Mouse (Mus musculus) stomach, postnatal 0 days (tissue): ENCODE data around the gene Fes. TPM values are rescaled to one million over a fixed set of nuclear protein-coding genes. Genes with fewer than 3 reads are reported as not detected.

Source experiments
- ATAC-seq: fragments of 200-750 bp; cut with Nextera tagmentation; 2 replicates; pipeline ENCODE4 v1.8.0; 2017; ENCODE audit not compliant: low FRiP score, low TSS enrichment
- DNase-seq: peaks from one replicate; pipeline ENCODE4 v3.0.0-alpha.2; 2016; ENCODE audit warnings: low spot score
- H3K27ac ChIP-seq: fragments of 300-500 bp; sonication (generic); replicated peaks from 2 replicates; pipeline ENCODE4 v1.5.1; 2014; ENCODE audit warnings: mild to moderate bottlenecking, control low read depth
- H3K27me3 ChIP-seq: fragments of 300-500 bp; sonication (generic); 2 replicates; pipeline ENCODE4 v1.6.1; 2014; ENCODE audit warnings: low read length; ENCODE audit not compliant: control insufficient read depth, insufficient read depth
- H3K36me3 ChIP-seq: fragments of 300-500 bp; sonication (generic); 2 replicates; pipeline ENCODE4 v1.6.1; 2014; ENCODE audit warnings: low read length, mixed read lengths; ENCODE audit not compliant: control insufficient read depth, insufficient read depth
- H3K4me1 ChIP-seq: fragments of 300-500 bp; sonication (generic); replicated peaks from 2 replicates; pipeline ENCODE4 v1.6.1; 2014; ENCODE audit warnings: antibody characterized with exemption; ENCODE audit not compliant: control insufficient read depth, insufficient read depth
- H3K4me2 ChIP-seq: fragments of 300-500 bp; sonication (generic); replicated peaks from 2 replicates; pipeline ENCODE4 v1.6.1; 2014; ENCODE audit warnings: low read depth, mild to moderate bottlenecking, control low read depth, moderate library complexity
- H3K4me3 ChIP-seq: fragments of 300-500 bp; sonication (generic); 2 replicates; pipeline ENCODE4 v1.5.1; 2014; ENCODE audit warnings: low read depth, low read length, control low read depth
- H3K9ac ChIP-seq: fragments of 300-500 bp; sonication (generic); 2 replicates; pipeline ENCODE4 v1.6.1; 2014; ENCODE audit warnings: mild to moderate bottlenecking, low read length, control low read depth, mixed read lengths
- H3K9me3 ChIP-seq: fragments of 300-500 bp; sonication (generic); 2 replicates; pipeline ENCODE4 v1.6.1; 2016; ENCODE audit warnings: low read length; ENCODE audit not compliant: control insufficient read depth
- CTCF ChIP-seq: IDR thresholded peaks from 2 replicates; pipeline ENCODE4 v1.5.1; 2016; ENCODE audit warnings: antibody characterized with exemption, low read depth, mild to moderate bottlenecking, moderate library complexity
- EP300 ChIP-seq: optimal IDR thresholded peaks from 2 replicates; pipeline ENCODE3; 2016; ENCODE audit warnings: antibody characterized with exemption
- WGBS: fragments of 180-500 bp; shearing (Covaris S2); extraction: QIAGEN DNeasy Blood & Tissue Kit; methylation state at CpG from one replicate; pipeline ENCODE4 v1.1.7; 2014; 5-methylcytosine and 5-hydroxymethylcytosine counted together
- polyA plus RNA-seq: library from polyadenylated mRNA; unstranded; fragments of >200 nt; fragmentation: Nextera tagmentation; extraction: Ambion mirVana; gene quantifications from 2 replicates; pipeline ENCODE4 v1.2.1, GENCODE M21; 2015

Fes gene
- polyA plus RNA-seq, 1 experiment from 2014 or later, result 6.2 TPM

DNA sequence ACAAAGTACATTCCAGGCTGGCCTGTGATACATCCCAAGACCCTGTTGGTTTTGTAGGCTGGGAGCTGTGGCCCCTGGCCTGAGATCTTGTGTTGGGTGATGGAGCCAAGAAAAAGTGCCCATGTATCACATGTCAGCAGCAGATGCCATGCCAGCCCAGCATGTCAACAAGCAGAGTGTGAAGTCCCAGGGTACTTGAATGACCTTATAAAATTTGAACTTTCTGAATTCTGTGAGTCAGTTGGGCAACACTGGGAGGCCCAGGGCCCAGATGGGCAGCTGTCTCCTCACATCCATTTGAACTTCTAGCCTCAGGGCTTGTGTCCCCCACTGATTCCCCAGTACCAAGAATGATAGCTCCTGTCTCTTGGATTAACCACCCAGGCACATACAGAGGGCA lies 29.9 kb upstream of the Fes start:
- Histone ChIP-seq H3K4me2 (no peak overlapping the region), H3K36me3 (no peaks in the 10 kb centered on the region), H3K9me3 (no peaks in the 10 kb centered on the region), H3K4me1 (no peaks in the 10 kb centered on the region), H3K4me3 (no peak overlapping the region), H3K27ac (no peak overlapping the region), H3K9ac (no peak overlapping the region), H3K27me3 (no peaks in the 10 kb centered on the region)
- TF ChIP-seq CTCF, result no peak
- TF ChIP-seq EP300, result no peak
- no peak for DNase-seq
- ATAC-seq, result no peak

DNA sequence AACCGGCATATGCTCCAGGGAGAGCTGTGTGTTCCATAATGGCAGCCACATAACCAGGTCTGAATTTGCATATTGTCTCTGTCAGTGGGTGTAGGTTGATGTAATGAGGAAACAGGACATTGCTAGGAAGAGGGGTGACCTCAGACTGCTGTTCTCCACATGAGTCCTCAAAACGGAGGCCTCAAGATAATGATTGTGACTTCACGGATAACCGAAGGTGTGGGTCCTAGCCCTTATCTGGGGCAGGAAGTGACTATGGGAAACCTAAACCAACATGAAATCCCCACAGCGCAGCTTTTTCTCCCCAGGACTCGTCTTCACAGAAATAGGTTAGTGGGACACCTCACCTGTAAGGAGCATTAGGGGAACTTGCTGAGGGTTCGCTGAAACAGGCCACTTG lies 29.2 kb upstream of the Fes start:
- Histone ChIP-seq H3K4me3 (no peak overlapping the region), H3K9me3 (no peaks in the 10 kb centered on the region), H3K27me3 (no peaks in the 10 kb centered on the region), H3K27ac (no peak overlapping the region), H3K4me2 (no peak overlapping the region), H3K36me3 (no peaks in the 10 kb centered on the region), H3K4me1 (no peaks in the 10 kb centered on the region), H3K9ac (no peak overlapping the region)
- DNase-seq (no peak), ATAC-seq (no peak)
- WGBS, result 79% methylated on average over 7 of the region's 7 CpGs
- TF ChIP-seq EP300, result no peak
- no peak for TF ChIP-seq CTCF

DNA sequence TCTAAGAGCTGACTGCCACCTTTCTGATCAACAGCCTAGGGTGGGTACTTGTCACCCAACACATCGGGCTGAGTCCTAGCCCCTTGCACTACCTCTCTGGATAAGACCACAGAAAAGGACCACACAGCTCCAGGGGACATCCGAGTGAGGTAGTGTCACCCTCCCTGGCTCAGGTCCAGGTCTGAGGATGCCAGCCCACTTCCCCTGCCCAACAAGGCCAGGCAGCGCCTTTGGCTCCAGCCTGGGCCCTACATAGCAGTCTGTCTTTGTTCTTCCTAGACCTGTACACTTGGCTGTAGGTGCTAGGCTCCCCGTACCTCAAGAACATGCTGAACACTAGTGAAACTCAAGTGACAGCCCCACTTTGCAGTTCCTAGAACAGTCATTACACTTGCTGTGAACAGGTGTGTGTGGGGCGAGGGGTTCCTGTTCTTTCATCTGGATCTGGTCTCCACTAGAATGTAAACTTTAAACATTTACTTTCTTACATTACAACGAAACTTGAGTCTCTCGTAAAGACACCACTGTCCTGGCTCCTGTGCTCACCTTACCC lies 26.6 kb upstream of the Fes start:
- Histone ChIP-seq H3K27ac (no peak overlapping the region), H3K4me3 (no peak overlapping the region), H3K9me3 (no peaks in the 10 kb centered on the region), H3K36me3 (no peaks in the 10 kb centered on the region), H3K4me1 (no peaks in the 10 kb centered on the region), H3K9ac (no peak overlapping the region), H3K27me3 (no peaks in the 10 kb centered on the region), H3K4me2 (no peak overlapping the region)
- WGBS, result 68% methylated on average over 7 of the region's 7 CpGs
- ATAC-seq (no peak), DNase-seq (no peak)
- TF ChIP-seq EP300 (no peak), CTCF (no peak)

DNA sequence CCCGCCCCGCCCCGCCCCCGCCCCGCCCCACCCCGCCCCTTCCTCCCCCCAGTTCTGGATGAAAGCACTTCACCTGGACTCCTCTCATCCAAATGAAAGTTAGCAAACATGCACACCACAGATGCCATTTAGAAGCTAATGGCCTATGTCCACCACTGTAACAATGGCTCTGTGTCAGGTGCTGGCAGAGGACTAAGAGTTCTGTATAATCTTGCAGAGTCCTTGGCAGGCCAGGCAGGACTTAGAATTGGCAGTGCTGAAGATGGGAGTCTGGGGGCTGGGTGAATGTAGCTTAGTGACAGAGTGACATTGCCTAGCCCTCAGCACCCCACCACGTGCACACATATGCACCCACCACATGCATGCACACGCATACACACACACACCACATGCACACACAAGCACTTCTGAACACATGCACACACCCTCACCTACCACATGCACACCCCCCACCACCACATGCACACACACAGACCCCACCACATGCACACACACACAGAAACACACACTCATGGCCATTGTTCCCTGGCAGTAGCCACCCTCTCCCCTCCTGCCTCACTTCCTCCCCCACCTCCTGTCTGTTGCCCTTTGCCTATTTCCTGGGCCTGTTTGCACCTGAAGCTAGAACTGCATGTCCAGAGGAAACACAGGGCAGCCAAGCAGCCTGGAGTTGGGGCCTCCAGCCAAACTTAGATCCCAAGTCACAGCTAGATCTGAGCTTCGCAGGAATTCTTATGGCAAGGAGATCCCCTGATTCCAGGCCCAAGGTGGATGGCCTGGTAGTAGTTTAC lies 26.0 kb upstream of the Fes start:
- Histone ChIP-seq H3K4me2 (no peak overlapping the region), H3K9ac (no peak overlapping the region), H3K9me3 (no peaks in the 10 kb centered on the region), H3K36me3 (no peaks in the 10 kb centered on the region), H3K4me3 (no peak overlapping the region), H3K4me1 (no peaks in the 10 kb centered on the region), H3K27me3 (no peaks in the 10 kb centered on the region), H3K27ac (no peak overlapping the region)
- no peak for DNase-seq
- TF ChIP-seq EP300 (no peak), CTCF (no peak)
- 70% methylated on average over 9 of the region's 9 CpGs for WGBS
- 0 out of 2 replicates have a peak, but pooled peaks have one; percentile 4 for ATAC-seq

DNA sequence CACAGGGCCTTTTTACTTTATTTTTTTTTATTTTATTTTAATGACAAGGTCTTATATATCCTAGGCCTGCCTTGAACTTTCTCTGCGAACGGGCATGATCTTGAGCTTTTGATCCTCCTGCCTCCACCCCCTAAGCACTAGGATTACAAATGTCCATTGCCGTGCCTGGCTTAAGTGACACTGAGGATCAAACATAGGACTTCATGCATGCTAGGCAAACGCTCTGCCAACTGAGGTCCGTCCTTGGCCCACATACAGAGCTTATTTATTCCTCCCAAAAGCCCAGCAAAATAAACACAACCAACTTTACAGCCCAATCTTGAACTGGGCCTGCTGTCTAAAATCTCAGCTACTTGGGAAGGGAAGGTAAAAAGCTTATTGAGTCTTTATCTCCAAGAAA lies 25.0 kb upstream of the Fes start:
- Histone ChIP-seq H3K4me3 (no peak overlapping the region), H3K27me3 (no peaks in the 10 kb centered on the region), H3K4me2 (no peak overlapping the region), H3K9me3 (no peaks in the 10 kb centered on the region), H3K9ac (no peak overlapping the region), H3K36me3 (no peaks in the 10 kb centered on the region), H3K27ac (no peak overlapping the region), H3K4me1 (no peaks in the 10 kb centered on the region; the same call in 1 of the 2 replicates)
- no peak for TF ChIP-seq EP300
- TF ChIP-seq CTCF, result no peak
- ATAC-seq (no peak), DNase-seq (no peak)
- WGBS, result 65% methylated on average over 5 of the region's 5 CpGs

DNA sequence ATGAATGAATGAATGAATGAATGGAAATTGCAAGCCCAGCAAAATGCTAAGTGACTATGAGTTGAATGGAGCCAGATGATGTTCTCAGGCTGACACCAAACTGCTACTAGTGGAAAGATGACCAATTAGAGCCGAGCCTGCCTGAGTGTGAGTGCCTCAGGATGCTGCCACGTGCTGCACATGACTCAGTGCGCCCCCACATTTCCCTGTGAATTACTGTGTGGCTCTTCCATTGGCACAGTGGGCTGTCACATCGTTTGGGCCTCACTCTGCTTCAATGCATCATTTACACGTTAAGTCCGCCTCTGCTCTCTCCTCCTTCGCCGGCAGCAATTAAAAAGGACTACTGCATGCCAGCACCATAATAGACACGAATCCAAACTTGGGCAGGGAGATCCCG lies 24.5 kb upstream of the Fes start:
- no peaks in the 10 kb centered on the region for H3K9me3 ChIP-seq
- no peak for ATAC-seq
- no peak overlapping the region for H3K4me3 ChIP-seq
- 77% methylated on average over 10 of the region's 10 CpGs for WGBS
- peaks cover 2% of the 10 kb centered on the region; the same call in 1 of the 2 replicates for H3K4me1 ChIP-seq
- no peaks in the 10 kb centered on the region for H3K27me3 ChIP-seq
- H3K9ac ChIP-seq, result no peak overlapping the region
- DNase-seq, result no peak
- H3K27ac ChIP-seq, result no peak overlapping the region
- TF ChIP-seq EP300, result no peak
- H3K36me3 ChIP-seq, result no peaks in the 10 kb centered on the region
- no peak overlapping the region for H3K4me2 ChIP-seq
